Mouse (Mus musculus): Measurements from ENCODE around the gene Apoo. TPM values are rescaled to one million over a fixed set of nuclear protein-coding genes. Genes with fewer than 3 reads are reported as not detected.
"Not testable (repeated sequence)": the region's sequence is repeated elsewhere in the genome, so short reads cannot be mapped to it uniquely, and the experiment has no call there.

The Apoo gene
- polyA plus RNA-seq, 1 experiment from 2014 or later = 114 TPM

- Histone ChIP-seq H3K36me3 (ENCODE audit: control insufficient read depth, insufficient read depth, low read length) (no peaks in the 10 kb centered on the region), H3K4me3 (ENCODE audit: low read depth, low read length) (no peak overlapping the region), H3K9me3 (ENCODE audit: control insufficient read depth, low read length) (no peaks in the 10 kb centered on the region), H3K9ac (ENCODE audit: low read length) (no peak overlapping the region), H3K27ac (ENCODE audit: low read depth, low read length) (no peak overlapping the region), H3K4me2 (ENCODE audit: low read depth) (no peak overlapping the region), H3K4me1 (ENCODE audit: control insufficient read depth, insufficient read depth, low read length) (no peaks in the 10 kb centered on the region), H3K27me3 (ENCODE audit: control insufficient read depth, insufficient read depth, low read length) (no peaks in the 10 kb centered on the region)
- WGBS = 90% methylated on average over 2 of the region's 2 CpGs
- DNase-seq (ENCODE audit: low spot score) = no peak
- ATAC-seq (ENCODE audit: insufficient read depth, low FRiP score, low TSS enrichment) = no peak
Observed at GRCm38 (mm10) chrX:94420210-94420609, 53.3 kb downstream of the Apoo start.

- DNase-seq (ENCODE audit: low spot score) = peak; percentile 13
- Histone ChIP-seq H3K4me2 (ENCODE audit: low read depth) (no peak overlapping the region), H3K27ac (ENCODE audit: low read depth, low read length) (no peak overlapping the region), H3K36me3 (ENCODE audit: control insufficient read depth, insufficient read depth, low read length) (no peaks in the 10 kb centered on the region), H3K9ac (ENCODE audit: low read length) (peak overlapping the region; percentile 29; the same call in 1 of the 2 replicates), H3K9me3 (ENCODE audit: control insufficient read depth, low read length) (no peaks in the 10 kb centered on the region), H3K4me1 (ENCODE audit: control insufficient read depth, insufficient read depth, low read length) (no peaks in the 10 kb centered on the region), H3K27me3 (ENCODE audit: control insufficient read depth, insufficient read depth, low read length) (peaks cover 3% of the 10 kb centered on the region; the same call in 1 of the 2 replicates), H3K4me3 (ENCODE audit: low read depth, low read length) (no peak overlapping the region)
- ATAC-seq (ENCODE audit: insufficient read depth, low FRiP score, low TSS enrichment) = 0 out of 2 replicates have a peak, but pooled peaks have one; percentile 23
- 36% methylated on average over 9 of the region's 9 CpGs for WGBS
Observed at GRCm38 (mm10) chrX:94431548-94432375, 64.8 kb downstream of the Apoo start.

GRCm38 (mm10) chrX:94445427-94445826, 78.5 kb downstream of the Apoo start:
- H3K36me3 ChIP-seq (ENCODE audit: control insufficient read depth, insufficient read depth, low read length); ATAC-seq (ENCODE audit: insufficient read depth, low FRiP score, low TSS enrichment); H3K4me2 ChIP-seq (ENCODE audit: low read depth); H3K27ac ChIP-seq (ENCODE audit: low read depth, low read length); H3K4me1 ChIP-seq (ENCODE audit: control insufficient read depth, insufficient read depth, low read length); H3K27me3 ChIP-seq (ENCODE audit: control insufficient read depth, insufficient read depth, low read length); H3K9ac ChIP-seq (ENCODE audit: low read length); H3K9me3 ChIP-seq (ENCODE audit: control insufficient read depth, low read length); DNase-seq (ENCODE audit: low spot score); H3K4me3 ChIP-seq (ENCODE audit: low read depth, low read length): not testable (repeated sequence)
- WGBS = no CpG with 5 or more reads among the region's 3 CpGs

- not testable (repeated sequence) for H3K4me2 ChIP-seq (ENCODE audit: low read depth); H3K9me3 ChIP-seq (ENCODE audit: control insufficient read depth, low read length); DNase-seq (ENCODE audit: low spot score); H3K9ac ChIP-seq (ENCODE audit: low read length); H3K27ac ChIP-seq (ENCODE audit: low read depth, low read length); H3K4me3 ChIP-seq (ENCODE audit: low read depth, low read length); ATAC-seq (ENCODE audit: insufficient read depth, low FRiP score, low TSS enrichment); H3K4me1 ChIP-seq (ENCODE audit: control insufficient read depth, insufficient read depth, low read length); H3K36me3 ChIP-seq (ENCODE audit: control insufficient read depth, insufficient read depth, low read length); H3K27me3 ChIP-seq (ENCODE audit: control insufficient read depth, insufficient read depth, low read length)
- WGBS = 91% methylated on average over 2 of the region's 2 CpGs
Observed at GRCm38 (mm10) chrX:94446021-94446420, 79.1 kb downstream of the Apoo start.

- H3K36me3 ChIP-seq (ENCODE audit: control insufficient read depth, insufficient read depth, low read length) = not testable (repeated sequence)
Observed at GRCm38 (mm10) chrX:94450047-94450881, 83.3 kb downstream of the Apoo start.

GRCm38 (mm10) chrX:94459346-94459745, 92.4 kb downstream of the Apoo start:
- H3K36me3 ChIP-seq (ENCODE audit: control insufficient read depth, insufficient read depth, low read length) = no peaks in the 10 kb centered on the region

More at GRCm38 (mm10) chrX:94450047-94450881, 83.3 kb downstream of the Apoo start:
- DNase-seq (ENCODE audit: low spot score); H3K9me3 ChIP-seq (ENCODE audit: control insufficient read depth, low read length); H3K27ac ChIP-seq (ENCODE audit: low read depth, low read length); H3K9ac ChIP-seq (ENCODE audit: low read length); H3K4me3 ChIP-seq (ENCODE audit: low read depth, low read length); H3K27me3 ChIP-seq (ENCODE audit: control insufficient read depth, insufficient read depth, low read length); H3K4me1 ChIP-seq (ENCODE audit: control insufficient read depth, insufficient read depth, low read length); H3K4me2 ChIP-seq (ENCODE audit: low read depth): not testable (repeated sequence)
- WGBS = no CpG with 5 or more reads among the region's 7 CpGs
- peak; percentile 79 for ATAC-seq (ENCODE audit: insufficient read depth, low FRiP score, low TSS enrichment)

GRCm38 (mm10) chrX:94461513-94461912, 94.6 kb downstream of the Apoo start:
- not testable (repeated sequence) for H3K27ac ChIP-seq (ENCODE audit: low read depth, low read length); H3K27me3 ChIP-seq (ENCODE audit: control insufficient read depth, insufficient read depth, low read length); H3K9me3 ChIP-seq (ENCODE audit: control insufficient read depth, low read length); H3K4me2 ChIP-seq (ENCODE audit: low read depth); H3K36me3 ChIP-seq (ENCODE audit: control insufficient read depth, insufficient read depth, low read length); H3K9ac ChIP-seq (ENCODE audit: low read length); H3K4me3 ChIP-seq (ENCODE audit: low read depth, low read length); H3K4me1 ChIP-seq (ENCODE audit: control insufficient read depth, insufficient read depth, low read length); DNase-seq (ENCODE audit: low spot score)
- ATAC-seq (ENCODE audit: insufficient read depth, low FRiP score, low TSS enrichment) = peak; percentile 60; the same call in 1 of the 2 replicates
- 100% methylated on average over 1 of the region's 3 CpGs for WGBS

More at GRCm38 (mm10) chrX:94459346-94459745, 92.4 kb downstream of the Apoo start:
- H3K27ac ChIP-seq (ENCODE audit: low read depth, low read length) = no peak overlapping the region
- no peaks in the 10 kb centered on the region for H3K9me3 ChIP-seq (ENCODE audit: control insufficient read depth, low read length)
- no peak overlapping the region for H3K4me2 ChIP-seq (ENCODE audit: low read depth)
- WGBS = 77% methylated on average over 4 of the region's 4 CpGs
- DNase-seq (ENCODE audit: low spot score) = no peak
- H3K27me3 ChIP-seq (ENCODE audit: control insufficient read depth, insufficient read depth, low read length) = no peaks in the 10 kb centered on the region
- H3K9ac ChIP-seq (ENCODE audit: low read length) = no peak overlapping the region
- no peak for ATAC-seq (ENCODE audit: insufficient read depth, low FRiP score, low TSS enrichment)
- no peaks in the 10 kb centered on the region for H3K4me1 ChIP-seq (ENCODE audit: control insufficient read depth, insufficient read depth, low read length)
- no peak overlapping the region for H3K4me3 ChIP-seq (ENCODE audit: low read depth, low read length)

GRCm38 (mm10) chrX:94462604-94463429, 95.9 kb downstream of the Apoo start:
- not testable (repeated sequence) for DNase-seq (ENCODE audit: low spot score); H3K4me2 ChIP-seq (ENCODE audit: low read depth); H3K4me3 ChIP-seq (ENCODE audit: low read depth, low read length); H3K36me3 ChIP-seq (ENCODE audit: control insufficient read depth, insufficient read depth, low read length); H3K27ac ChIP-seq (ENCODE audit: low read depth, low read length); H3K27me3 ChIP-seq (ENCODE audit: control insufficient read depth, insufficient read depth, low read length); H3K9ac ChIP-seq (ENCODE audit: low read length); H3K4me1 ChIP-seq (ENCODE audit: control insufficient read depth, insufficient read depth, low read length); H3K9me3 ChIP-seq (ENCODE audit: control insufficient read depth, low read length)
- ATAC-seq (ENCODE audit: insufficient read depth, low FRiP score, low TSS enrichment) = peak; percentile 85
- no CpG with 5 or more reads among the region's 7 CpGs for WGBS

All from neural tube, embryonic 11.5 days (tissue).